Mouse (Mus musculus): ENCODE results near the gene Nup133.
A peak's percentile ranks its signal among the peaks of the same experiment; 100 is the strongest.

The Nup133 gene

DNA sequence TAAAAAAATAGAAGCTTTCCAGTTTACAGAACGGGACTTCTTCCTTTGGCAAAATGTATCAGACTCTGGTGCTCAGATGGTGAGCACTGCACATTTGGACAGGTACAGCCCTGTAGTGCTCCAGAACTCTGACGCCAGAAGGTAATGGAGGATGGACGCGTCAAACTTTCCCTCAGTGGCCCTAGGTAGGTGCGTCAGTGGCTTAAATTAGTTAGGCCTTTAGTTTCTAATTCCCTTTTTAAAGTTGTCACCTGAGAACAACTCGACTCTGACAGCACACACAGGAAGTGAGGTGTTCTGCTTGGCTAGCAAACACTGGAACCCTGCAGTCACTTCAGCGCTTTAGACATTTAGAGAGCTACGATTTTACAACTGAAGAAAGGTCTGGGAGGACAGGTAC is 4.6 kb upstream of the Nup133 start:
- DNase-seq (ENCODE audit: low spot score) = no peak

DNA sequence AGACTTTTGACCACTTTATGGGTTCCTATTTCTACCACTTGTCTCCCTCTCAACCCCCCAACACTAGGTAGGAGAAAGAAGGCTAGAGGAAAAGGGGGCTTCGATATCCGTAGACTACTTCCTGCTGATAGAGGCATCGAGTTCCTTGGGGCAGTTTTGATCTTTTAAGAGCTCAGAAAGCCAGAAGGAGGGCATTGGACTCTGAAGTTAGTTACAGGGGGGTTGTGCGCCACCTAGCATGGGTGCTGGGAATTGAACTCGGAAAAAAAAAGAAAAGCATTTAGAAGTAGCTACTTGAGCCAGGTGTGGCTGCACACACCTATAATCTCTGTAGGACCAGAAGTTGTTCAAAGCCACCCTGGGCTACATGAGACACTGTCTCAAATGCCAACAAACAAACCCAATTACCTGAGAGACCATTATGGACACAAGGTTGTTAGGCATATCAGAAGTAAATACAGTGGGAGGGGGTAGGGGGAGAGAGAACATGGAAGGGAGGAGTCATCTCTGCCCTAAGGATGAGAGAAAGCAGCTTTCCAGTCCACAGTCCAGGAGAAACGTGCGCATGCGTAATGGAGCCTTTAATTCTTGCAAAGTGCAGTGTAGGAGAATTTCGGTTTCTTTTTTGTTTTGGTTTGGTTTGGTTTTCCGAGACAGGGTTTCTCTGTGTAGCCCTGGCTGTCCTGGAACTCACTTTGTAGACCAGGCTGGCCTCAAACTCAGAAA is 1.2 kb upstream of the Nup133 start:
- peak; percentile 72 for DNase-seq (ENCODE audit: low spot score)

DNA sequence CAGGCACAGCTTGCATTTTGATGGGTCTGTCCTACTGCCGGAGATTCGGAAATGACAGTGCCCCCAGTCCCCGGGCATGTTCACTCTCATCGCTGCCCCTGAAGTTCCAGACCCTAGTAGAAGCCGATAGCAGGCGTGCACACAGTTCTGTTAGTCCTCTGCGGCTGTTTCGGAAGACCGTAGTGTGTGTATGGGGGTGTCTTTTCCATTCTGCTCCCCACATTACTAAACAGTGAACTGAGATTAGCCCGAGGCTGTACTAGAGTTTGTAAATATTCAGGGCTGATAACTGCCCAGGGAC is 571 bp upstream of the Nup133 start:
- no peak for DNase-seq (ENCODE audit: low spot score)

DNA sequence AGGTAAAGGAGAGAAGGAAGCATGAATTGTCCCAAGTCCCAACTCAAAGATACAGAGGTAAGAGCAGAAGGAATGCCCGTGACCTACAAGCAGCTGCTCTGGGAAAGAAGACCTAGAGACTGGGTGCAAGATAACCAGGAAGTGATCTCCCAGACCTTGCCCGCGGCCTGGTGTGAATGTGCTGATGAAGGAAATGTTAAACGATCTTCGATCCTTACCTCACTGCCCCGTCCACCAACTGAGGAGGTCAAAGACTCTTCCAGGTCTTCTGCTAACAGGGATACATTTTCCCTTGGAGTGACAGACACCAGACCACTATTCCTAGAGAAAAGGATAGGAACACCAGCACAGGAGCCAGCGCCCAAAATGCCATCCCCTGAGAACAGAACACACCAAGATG is 20.0 kb downstream of the Nup133 start:
- DNase-seq (ENCODE audit: low spot score) = no peak

DNA sequence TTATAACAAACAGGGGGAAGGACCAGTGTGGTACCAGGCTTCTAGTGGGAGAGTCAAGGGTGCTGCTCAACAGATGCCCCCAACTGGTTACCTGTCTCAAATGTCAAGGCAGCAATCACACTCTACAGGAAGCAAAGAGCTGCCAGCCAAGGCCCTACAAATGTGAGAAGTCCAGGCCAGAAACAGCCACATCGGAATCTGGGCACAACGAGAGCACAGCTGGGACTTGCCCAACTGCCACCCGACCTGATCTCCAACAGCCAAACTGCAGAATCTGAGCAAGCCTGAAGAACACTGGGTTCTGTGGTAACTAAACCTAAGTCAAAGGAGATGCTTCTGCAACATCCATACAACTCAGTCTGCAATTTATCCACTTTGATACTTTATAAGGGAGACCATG is 23.4 kb downstream of the Nup133 start:
- DNase-seq (ENCODE audit: low spot score) = no peak

DNA sequence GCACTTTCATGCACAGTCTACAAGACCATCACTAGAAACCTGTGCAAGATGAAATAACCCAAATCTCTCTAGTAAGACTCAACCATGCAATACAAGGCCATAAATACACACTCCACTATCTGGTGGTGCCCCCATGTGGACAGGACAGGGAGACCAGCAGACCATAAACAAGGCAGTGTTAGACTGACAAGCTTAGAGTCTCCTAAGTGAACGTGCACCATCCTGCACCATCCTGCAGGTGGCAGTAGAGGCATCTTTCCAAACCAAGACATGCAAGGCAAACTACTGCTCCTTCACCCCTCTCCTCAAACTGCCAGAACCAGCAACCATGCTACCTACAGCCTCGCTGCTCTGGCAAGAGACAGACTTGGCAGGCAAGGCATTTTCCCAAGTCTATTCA is 24.3 kb downstream of the Nup133 start:
- peak; percentile 94 for DNase-seq (ENCODE audit: low spot score)

DNA sequence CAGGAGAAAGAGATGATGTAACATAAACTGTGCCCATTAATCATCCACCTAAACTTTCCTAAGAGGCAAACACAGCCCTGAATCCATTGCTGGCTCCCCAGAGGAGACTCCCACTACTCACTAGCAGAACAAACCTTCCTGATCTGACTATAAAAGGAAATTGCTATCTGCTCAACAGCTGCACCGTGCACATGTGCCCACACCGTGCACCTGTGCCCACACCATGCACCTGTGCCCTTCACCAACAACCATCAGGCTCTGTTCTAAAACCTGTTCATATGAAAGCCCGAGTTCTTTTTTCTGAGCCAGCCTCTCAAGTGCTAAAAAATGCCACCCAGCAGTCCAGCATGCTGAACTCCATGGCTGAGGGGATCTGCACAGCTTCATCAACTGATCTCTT is 34.4 kb downstream of the Nup133 start:
- DNase-seq (ENCODE audit: low spot score) = no peak

DNA sequence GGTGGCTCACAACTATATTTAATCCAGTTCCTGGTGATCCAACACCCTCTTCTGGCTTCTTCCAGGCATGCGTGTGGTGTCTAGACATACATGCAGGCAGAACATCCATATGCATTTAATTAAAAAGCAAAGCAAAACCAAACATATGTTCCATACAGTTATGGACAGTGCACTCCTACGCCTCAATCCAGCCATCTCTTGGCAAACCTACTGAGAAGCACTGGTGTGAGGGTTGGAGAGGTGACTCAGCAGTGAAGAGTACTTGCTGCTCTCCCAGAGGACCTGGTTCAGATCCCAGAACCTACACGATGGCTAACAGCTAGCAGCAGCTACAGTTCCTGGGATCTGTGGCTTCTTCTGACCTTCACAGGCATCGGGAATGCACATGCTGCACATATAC is 36.8 kb downstream of the Nup133 start:
- DNase-seq (ENCODE audit: low spot score) = no peak

DNA sequence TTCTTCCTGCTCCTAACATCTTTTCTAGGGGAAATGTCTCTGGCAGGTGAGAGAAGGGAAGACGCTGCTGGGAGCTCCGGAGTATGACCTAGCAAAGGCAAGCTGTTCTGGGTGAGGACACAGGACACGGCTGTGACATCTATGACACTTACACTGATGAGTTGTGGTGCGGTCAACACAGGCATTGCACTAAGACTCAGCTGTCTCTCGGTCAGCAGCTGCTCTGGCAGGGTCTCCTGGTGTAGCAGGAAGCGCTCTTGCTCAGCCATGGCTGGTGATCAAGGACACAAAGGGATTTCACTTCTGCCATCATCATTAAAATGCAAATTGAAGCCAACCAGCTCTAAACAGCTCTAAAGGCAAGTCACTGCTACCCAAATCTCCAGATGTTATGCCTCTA is 41.5 kb downstream of the Nup133 start:
- DNase-seq (ENCODE audit: low spot score) = no peak

DNA sequence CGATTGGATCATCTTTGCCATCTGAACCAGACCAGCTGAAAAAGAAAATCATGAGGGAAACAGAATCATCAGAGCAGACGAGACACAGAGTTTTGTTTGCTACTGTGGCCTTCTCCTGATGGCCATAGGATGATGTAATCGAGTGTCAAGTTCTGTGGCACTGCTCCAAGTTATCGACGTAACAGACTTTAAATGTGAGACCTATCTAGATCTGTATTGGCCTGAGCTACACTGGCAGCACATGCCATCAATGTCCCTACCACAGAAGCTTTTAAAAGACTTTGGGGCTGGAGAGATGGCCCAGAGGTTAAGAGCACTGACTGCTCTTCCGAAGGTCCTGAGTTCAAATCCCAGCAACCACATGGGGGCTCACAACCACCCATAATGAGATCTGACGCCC is 46.4 kb downstream of the Nup133 start:
- DNase-seq (ENCODE audit: low spot score) = no peak

DNA sequence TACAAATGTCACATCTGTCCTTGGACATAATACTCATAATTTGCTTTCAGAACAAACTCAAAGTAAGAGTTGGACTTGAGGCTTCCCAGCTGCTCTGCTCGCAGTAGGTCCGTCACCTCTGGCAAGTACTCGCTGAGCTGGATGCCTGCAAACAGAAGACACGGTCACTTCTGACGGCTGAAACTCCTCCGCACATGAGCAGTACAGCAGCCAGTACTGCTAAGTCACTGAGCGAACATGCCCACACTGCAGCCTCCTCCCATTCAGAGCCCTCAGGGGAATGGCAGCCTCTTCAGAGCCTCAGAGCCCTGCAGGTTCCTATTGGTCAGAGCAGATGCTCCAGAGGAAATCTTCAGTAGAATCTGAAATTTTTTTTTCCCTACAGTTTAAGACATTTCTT is 49.7 kb downstream of the Nup133 start:
- DNase-seq (ENCODE audit: low spot score) = no peak

DNA sequence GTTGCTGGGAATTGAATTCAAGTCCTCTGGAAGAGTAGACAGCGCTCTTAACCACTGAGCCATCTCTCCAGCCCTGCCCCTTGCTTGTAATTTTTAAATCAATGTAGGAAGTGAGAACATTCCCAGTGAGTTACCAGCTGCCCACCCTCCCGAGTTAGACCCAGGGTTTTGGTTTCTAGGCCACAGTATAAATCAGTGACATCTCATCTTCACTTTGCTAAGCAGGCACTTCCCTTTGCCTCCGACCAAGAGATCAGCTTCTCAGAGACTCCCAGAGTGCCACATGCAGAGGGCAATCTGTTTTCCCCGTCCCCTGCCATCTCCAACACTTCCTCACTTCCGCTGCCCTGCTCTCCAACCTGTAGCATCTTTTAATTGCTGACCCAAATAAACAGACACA is 50.5 kb downstream of the Nup133 start:
- no peak for DNase-seq (ENCODE audit: low spot score)

DNA sequence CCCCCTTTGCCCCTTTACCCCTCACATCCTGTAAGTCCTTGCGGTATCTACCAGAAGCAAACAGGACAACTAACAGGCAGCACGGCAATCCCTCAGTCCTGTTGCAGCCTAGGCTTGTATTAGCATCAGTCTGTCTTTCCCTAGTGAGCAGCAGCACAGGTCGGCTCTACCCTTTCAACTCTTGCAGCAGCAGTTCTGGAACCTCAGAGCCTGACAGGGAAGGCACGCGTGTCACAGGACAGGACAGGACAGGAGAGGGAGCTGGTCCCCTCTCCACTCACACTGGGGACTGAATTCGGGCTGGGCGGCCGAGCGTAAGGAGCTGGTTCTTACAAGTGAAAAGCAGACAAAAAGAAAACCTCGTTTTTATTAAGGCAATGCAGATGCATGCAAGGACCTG is 52.3 kb downstream of the Nup133 start:
- DNase-seq (ENCODE audit: low spot score) = no peak

DNA sequence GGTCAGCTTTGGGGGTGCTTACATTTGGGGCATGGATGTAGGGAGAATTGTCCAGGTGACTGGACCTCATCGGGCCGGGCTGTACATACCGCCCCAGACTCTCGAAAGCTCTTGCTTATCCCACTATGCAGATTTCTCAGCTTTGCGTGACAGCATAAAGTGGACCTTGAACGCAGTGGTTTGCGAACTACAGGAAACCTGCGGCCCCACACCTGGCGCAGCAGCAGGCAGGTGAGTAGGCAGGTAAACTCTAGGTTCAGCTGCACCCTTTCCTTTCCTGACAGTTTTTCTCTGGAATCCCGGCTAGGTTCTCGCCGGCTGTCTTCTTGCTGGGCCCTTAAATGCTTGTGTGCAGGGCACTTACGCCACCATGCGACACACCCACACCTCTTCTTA is 52.7 kb downstream of the Nup133 start:
- no peak for DNase-seq (ENCODE audit: low spot score)

DNA sequence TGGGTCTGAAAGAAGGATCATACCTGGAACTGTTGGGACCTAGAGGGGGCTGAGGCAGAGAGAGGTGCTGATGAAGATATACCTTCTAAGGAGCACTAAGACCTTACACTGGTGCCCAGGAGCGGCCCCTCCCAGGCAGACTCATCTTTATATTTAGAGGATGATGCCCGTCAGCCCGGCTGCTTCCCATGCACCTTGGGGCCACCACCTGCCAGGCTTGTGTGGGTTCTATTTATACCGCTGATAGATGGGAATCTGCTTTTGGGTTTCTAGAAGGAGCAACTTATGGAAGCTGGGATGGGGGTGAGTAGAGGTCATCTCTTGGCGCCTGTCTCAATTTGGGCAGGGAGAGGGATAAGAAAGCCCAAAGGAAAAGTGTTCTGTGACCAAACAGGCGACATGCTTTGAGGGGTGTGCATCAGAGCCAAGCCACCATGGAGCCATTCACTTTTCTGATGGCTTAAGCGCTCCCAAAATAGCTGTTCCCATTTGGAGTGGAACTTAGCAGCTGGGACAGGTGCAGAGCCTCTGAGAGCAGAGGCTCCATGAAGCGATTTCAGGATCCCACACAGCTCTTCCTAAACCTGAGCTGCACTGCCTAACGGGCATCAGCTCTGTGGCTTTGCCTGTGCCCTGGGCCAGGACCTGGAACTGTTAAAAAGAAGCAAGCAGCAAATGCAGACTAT is 53.2 kb downstream of the Nup133 start:
- no peak for DNase-seq (ENCODE audit: low spot score)

DNA sequence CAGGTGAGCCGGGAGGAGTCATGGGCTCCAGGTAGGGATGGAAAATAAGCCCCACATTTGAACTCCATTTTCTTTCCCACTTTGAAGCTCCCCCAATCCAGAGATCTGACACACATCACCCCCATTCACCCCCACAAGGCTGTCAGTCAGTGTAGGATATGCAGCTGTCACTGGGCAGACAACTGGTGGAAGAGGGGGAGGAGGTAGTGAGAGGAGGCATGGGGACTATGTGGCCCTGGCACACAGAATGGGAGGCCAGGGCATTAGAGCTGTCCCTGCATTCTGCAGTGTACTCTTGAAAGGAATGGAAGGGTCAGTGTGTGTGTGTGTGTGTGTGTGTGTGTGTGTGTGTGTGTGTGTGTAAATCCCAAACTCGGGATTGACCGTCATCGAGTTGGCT is 53.8 kb downstream of the Nup133 start:
- DNase-seq (ENCODE audit: low spot score) = no peak

DNA sequence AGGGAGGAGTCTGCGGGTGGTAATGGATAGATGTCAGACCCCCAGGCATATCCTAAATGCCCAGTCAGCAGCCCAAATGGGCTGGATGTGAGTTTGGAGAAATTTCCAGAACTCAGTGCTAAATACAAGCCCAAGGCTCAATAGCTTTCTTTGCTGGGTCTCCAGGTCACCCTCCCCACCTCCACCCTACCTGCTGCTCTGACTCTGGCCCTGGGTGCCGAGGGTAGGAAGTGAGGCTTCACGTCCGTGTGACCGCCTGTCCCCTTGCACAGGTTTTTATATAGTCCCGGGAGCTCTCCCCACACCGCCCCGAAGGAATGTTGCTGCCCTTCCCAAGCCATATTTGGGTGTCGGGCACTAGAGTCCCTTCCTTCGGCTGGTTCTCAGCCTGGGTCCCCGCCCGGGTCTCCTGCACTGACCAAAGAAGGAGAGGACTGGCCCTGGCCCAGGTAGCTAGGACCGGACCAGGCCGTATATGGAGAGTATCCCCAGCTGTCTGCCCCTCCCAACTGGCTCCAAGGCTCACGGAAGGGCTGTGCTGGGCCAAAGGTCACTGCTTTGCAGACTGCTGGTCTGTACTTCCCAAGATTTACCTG is 54.5 kb downstream of the Nup133 start, which contains the start of gene Acta1:
Gene Acta1 (minus strand): TSS at position 250 of the 596 bp plus-strand sequence.
- no peak for DNase-seq (ENCODE audit: low spot score)

DNA sequence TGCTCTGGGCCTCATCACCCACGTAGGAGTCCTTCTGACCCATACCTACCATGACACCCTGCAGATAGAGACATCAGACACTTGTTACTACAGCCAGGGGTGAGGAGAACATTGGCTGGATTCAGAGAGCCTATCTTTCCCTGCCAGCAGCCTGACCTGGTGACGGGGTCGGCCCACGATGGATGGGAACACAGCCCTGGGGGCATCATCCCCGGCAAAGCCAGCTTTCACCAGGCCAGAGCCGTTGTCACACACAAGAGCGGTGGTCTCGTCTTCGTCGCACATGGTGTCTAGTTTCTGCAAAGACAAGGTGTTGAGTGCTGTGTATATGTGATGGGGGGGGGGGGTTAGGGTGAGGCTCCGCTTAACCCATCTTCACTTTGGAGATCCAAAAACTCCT is 55.7 kb downstream of the Nup133 start:
- DNase-seq (ENCODE audit: low spot score) = no peak

DNA sequence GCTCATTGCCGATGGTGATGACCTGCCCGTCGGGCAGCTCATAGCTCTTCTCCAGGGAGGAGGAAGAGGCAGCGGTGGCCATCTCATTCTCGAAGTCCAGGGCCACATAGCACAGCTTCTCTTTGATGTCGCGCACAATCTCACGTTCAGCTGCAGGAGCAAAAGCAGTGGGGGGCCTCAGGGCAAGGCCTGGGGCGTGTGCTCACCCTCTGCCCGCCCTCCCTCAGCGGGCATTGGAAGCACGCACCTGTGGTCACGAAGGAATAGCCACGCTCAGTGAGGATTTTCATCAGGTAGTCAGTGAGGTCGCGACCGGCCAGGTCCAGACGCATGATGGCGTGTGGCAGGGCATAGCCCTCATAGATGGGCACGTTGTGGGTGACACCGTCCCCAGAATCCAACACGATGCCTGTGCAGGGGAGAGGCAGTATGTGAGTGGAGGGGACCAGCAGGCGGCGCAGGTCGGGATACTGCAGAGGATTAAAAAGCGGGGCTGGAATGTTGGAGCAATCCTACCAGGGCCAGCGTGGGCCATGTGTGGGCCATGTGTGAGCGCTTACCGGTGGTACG is 56.4 kb downstream of the Nup133 start:
- DNase-seq (ENCODE audit: low spot score) = peak; percentile 35

DNA sequence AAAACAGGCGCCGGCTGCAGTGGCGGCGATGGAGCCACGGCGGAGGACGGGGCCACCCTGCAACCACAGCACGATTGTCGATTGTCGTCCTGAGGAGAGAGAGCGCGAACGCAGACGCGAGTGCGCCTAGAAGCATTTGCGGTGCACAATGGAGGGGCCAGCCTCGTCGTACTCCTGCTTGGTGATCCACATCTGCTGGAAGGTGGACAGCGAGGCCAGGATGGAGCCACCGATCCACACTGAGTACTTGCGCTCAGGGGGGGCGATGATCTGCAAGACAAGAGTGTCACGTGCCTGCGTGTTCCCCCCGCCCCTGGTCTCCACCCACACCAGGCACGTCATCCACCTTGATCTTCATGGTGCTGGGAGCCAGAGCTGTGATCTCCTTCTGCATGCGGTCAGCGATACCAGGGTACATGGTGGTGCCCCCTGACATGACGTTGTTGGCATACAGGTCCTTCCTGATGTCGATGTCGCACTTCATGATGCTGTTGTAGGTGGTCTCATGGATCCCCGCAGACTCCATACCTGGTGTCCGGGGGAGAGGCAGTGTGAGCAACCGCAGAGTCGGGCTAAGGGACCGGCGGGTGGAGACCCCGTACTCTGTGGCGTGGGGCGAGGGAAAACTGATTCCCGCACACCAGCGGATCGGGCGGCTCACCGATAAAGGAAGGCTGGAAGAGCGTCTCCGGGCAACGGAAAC is 57.0 kb downstream of the Nup133 start:
- peak; percentile 42 for DNase-seq (ENCODE audit: low spot score)

DNA sequence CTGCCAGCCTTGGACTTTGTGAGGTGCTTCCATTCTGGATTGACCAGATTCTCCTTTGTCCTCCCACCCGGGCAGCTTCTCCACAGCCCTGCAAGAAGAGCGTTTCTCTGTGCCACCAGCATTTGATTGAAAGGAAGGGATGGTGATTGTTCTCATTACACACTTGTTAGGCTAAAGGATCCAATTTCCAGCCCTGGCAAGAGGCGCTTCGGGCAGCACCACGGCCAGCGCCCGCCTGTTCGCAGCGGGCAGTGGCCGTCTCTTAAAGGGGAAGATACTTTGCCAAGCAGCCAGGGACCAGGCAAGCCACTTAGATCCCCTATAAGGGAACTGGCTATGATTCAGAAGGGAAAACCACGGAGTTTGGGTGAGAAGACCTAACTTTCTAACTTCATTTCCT is 57.8 kb downstream of the Nup133 start:
- DNase-seq (ENCODE audit: low spot score) = peak; percentile 81

DNA sequence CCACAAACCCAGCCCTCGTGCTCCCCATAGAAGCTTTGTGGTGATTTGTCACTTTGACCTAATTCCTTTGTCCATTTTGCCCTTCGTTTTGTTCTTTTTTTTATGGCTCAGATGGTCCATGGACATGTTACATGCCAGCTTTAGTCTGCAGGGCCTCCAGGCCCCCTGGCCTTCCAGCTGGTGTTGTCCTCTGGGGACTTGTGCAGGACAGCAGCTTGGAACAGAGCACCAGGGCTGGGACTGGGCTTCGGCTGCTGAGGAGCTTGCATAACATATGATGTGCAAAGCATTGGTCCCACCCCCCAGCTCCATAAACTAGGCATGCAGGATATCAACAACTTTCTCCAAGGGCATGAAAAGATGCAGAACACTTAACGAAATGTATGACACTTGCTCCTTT is 59.3 kb downstream of the Nup133 start:
- no peak for DNase-seq (ENCODE audit: low spot score)

DNA sequence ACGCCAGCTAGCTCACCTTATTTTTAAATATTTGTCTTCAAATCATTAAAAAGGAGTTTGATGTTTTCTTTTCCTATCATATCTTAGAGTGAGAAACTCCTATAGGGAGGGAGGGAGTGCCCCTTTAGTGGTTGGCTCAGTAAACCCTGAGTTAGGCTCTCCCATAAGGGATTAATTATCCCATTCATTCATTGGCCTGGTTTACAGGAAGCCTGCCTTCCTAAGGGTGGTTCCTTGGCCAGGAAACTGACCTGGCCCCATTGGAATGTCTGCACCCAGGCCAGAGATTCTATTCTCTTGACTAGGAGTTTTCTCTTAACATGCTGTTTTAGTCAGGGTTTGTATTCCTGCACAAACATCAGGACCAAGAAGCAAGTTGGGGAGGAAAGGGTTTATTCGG is 61.1 kb downstream of the Nup133 start:
- no peak for DNase-seq (ENCODE audit: low spot score)

Measured in embryo, embryonic 10 days (tissue).